Mouse (Mus musculus) heart, postnatal 0 days (tissue): ENCODE results near the gene D5Ertd579e.

Source experiments
- CTCF ChIP-seq: IDR thresholded peaks from 2 replicates; pipeline ENCODE4 v1.5.1; 2016; ENCODE audit warnings: antibody characterized with exemption, control low read depth, low read depth
- EP300 ChIP-seq: IDR thresholded peaks from 2 replicates; pipeline ENCODE4 v1.6.1; 2016; ENCODE audit warnings: antibody characterized with exemption, low read depth

GRCm38 (mm10) chr5:36581259-36581923 is 114.4 kb downstream of the D5Ertd579e start:
- TF ChIP-seq EP300 = no peak
- TF ChIP-seq CTCF = no peak
